Mouse (Mus musculus) right cerebral cortex, postnatal 36 days (tissue): ENCODE results near the gene Fsip1.

Experiments used
- DNase-seq, 2 experiments: peaks; one replicate each; pipeline ENCODE4 v3.0.0; 2022; ENCODE audit warnings: low spot score in 2 of 2, mixed read lengths in 1 of 2

The Fsip1 gene

GRCm38 (mm10) chr2:118125211-118125939 lies 131.4 kb downstream of the Fsip1 start:
- DNase-seq = no peak

GRCm38 (mm10) chr2:118124437-118124836 lies 132.3 kb downstream of the Fsip1 start:
- DNase-seq = no peak

GRCm38 (mm10) chr2:118123743-118124142 lies 133.0 kb downstream of the Fsip1 start:
- DNase-seq = no peak

GRCm38 (mm10) chr2:118122291-118122690 lies 134.5 kb downstream of the Fsip1 start:
- no peak for DNase-seq

GRCm38 (mm10) chr2:118120751-118121150 lies 136.0 kb downstream of the Fsip1 start:
- no peak for DNase-seq

- no peak for DNase-seq
These were observed 136.7 kb downstream of the Fsip1 start for GRCm38 (mm10) chr2:118120095-118120494.

- no peak for DNase-seq
These were observed 137.1 kb downstream of the Fsip1 start for GRCm38 (mm10) chr2:118119684-118120083.

- DNase-seq = no peak
These were observed 138.3 kb downstream of the Fsip1 start for GRCm38 (mm10) chr2:118118515-118118914.

GRCm38 (mm10) chr2:118118045-118118444 lies 138.7 kb downstream of the Fsip1 start:
- DNase-seq = no peak

- no peak for DNase-seq
These were observed 139.4 kb downstream of the Fsip1 start for GRCm38 (mm10) chr2:118117401-118117800.

GRCm38 (mm10) chr2:118116754-118117290 lies 139.9 kb downstream of the Fsip1 start:
- no peak for DNase-seq

- DNase-seq = no peak
These were observed 140.6 kb downstream of the Fsip1 start for GRCm38 (mm10) chr2:118116180-118116579.

GRCm38 (mm10) chr2:118115647-118116046 lies 141.1 kb downstream of the Fsip1 start:
- DNase-seq = no peak

GRCm38 (mm10) chr2:118114671-118115070 lies 142.1 kb downstream of the Fsip1 start:
- DNase-seq = no peak

GRCm38 (mm10) chr2:118113808-118114524 lies 142.8 kb downstream of the Fsip1 start:
- DNase-seq = no peak

GRCm38 (mm10) chr2:118112846-118113479 lies 143.8 kb downstream of the Fsip1 start:
- no peak for DNase-seq

GRCm38 (mm10) chr2:118112438-118112837 lies 144.3 kb downstream of the Fsip1 start:
- no peak for DNase-seq

GRCm38 (mm10) chr2:118111488-118112131 lies 145.2 kb downstream of the Fsip1 start, which contains the start of gene Thbs1:
Thbs1 (plus strand) TSS chr2:118111876.
- DNase-seq = peak; percentile 49 to 58

- DNase-seq = peak; percentile 64 to 68
These were observed 145.7 kb downstream of the Fsip1 start for GRCm38 (mm10) chr2:118111116-118111487.

GRCm38 (mm10) chr2:118110225-118110915 lies 146.4 kb downstream of the Fsip1 start:
- no peak for DNase-seq

GRCm38 (mm10) chr2:118102169-118102568 lies 154.6 kb downstream of the Fsip1 start:
- no peak for DNase-seq
